ENCODE assay signal across 29 mouse cellular contexts in genomic region chr7:143263966-143264365, GRCm38 (mm10).
DNase-seq lines count a peak whose midpoint lies in the region; ATAC-seq lines count a peak whose summit lies in the region.
"Had no signal": no experiment of that assay in that cellular context is flagged by ENCODE, and none has a peak within 500 bp of the region (broad histone marks: within the 10 kb centered on the region; RNA-seq: fewer than 3 reads in every experiment).

No protein-coding gene starts in this region.

- no peak overlapping the region for H3K4me3 ChIP-seq in heart, embryonic 10.5 days
- no peak overlapping the region for H3K4me3 ChIP-seq in midbrain, embryonic 10.5 days
- H3K4me3 ChIP-seq in midbrain, embryonic 13.5 days (replicated peaks): no peak overlapping the region
- H3K4me3 ChIP-seq in embryonic facial prominence, embryonic 15.5 days (replicated peaks): no peak overlapping the region
- H3K4me3 ChIP-seq: erythroblast, embryonic 14.5 days; hindbrain, embryonic 10.5 days; hindbrain, embryonic 15.5 days; layer of hippocampus, adult 2 months; left cerebral cortex, adult 2 months; liver, embryonic 13.5 days; neural tube, embryonic 12.5 days had no signal

- no peak for ATAC-seq in midbrain, embryonic 13.5 days
- no peak for ATAC-seq in embryonic facial prominence, embryonic 15.5 days (ENCODE audit: insufficient number of reproducible peaks, low FRiP score, low TSS enrichment, low read depth)
- no peak for ATAC-seq in megakaryocyte-erythroid progenitor cell, adult 5-6 weeks (replicated peaks; ENCODE audit: low FRiP score, low TSS enrichment, poor library complexity, severe bottlenecking)
- ATAC-seq in CD4-positive, CD25-positive, alpha-beta regulatory T cell, adult 4 months: no peak
- ATAC-seq: forebrain, postnatal 0 days; inflammation-experienced regulatory T-cells, adult 6 months; midbrain, embryonic 16.5 days had no signal

- no peaks in the 10 kb centered on the region for H3K27me3 ChIP-seq in heart, embryonic 10.5 days (ENCODE audit: insufficient read depth, poor library complexity, severe bottlenecking)
- H3K27me3 ChIP-seq in midbrain, embryonic 10.5 days (ENCODE audit: low read depth, poor library complexity, severe bottlenecking): no peaks in the 10 kb centered on the region
- H3K27me3 ChIP-seq in midbrain, embryonic 13.5 days: no peaks in the 10 kb centered on the region
- H3K27me3 ChIP-seq in embryonic facial prominence, embryonic 15.5 days: no peaks in the 10 kb centered on the region
- H3K27me3 ChIP-seq: hindbrain, embryonic 15.5 days; liver, embryonic 13.5 days; neural tube, embryonic 12.5 days had no signal

- peaks cover 63% of the 10 kb centered on the region for H3K4me1 ChIP-seq in heart, embryonic 10.5 days
- H3K4me1 ChIP-seq in midbrain, embryonic 10.5 days: 0 out of 2 replicates have a peak, but pooled peaks cover 2% of the 10 kb centered on the region
- H3K4me1 ChIP-seq in midbrain, embryonic 13.5 days (replicated peaks): peaks cover 6% of the 10 kb centered on the region; the same call in 1 of the 2 replicates
- peaks cover 67% of the 10 kb centered on the region for H3K4me1 ChIP-seq in embryonic facial prominence, embryonic 15.5 days
- H3K4me1 ChIP-seq: liver, embryonic 13.5 days had no signal

- peak; percentile 71 for DNase-seq in heart, embryonic 10.5 days (ENCODE audit: low spot score)
- no peak for DNase-seq in heart, postnatal 14 days
- DNase-seq in midbrain, embryonic 10.5 days (ENCODE audit: low spot score): peak; percentile 5
- DNase-seq: adrenal gland, adult 8-10 months; cerebellum, adult 8-10 months; cerebellum, postnatal 25 days; forebrain, postnatal 0 days; gastrocnemius, postnatal 10 days; kidney, adult 2 months; kidney, postnatal 36 days; liver, embryonic 13.5 days; lung, adult 2 months; lung, postnatal 10 days; right cerebral cortex, adult 18-20 months; right cerebral cortex, postnatal 4 days; thymus, postnatal 14 days had no signal

- H3K4me2 ChIP-seq in midbrain, embryonic 13.5 days (replicated peaks): no peak overlapping the region
- H3K4me2 ChIP-seq in embryonic facial prominence, embryonic 15.5 days (replicated peaks): no peak overlapping the region
- H3K4me2 ChIP-seq: hindbrain, embryonic 15.5 days; liver, embryonic 13.5 days; neural tube, embryonic 12.5 days had no signal

- peaks cover 17% of the 10 kb centered on the region; the same call in 1 of the 2 replicates for H3K36me3 ChIP-seq in heart, embryonic 10.5 days
- H3K36me3 ChIP-seq in midbrain, embryonic 10.5 days: peaks cover 92% of the 10 kb centered on the region
- H3K36me3 ChIP-seq in midbrain, embryonic 13.5 days: no peaks in the 10 kb centered on the region
- no peaks in the 10 kb centered on the region for H3K36me3 ChIP-seq in embryonic facial prominence, embryonic 15.5 days
- H3K36me3 ChIP-seq: hindbrain, embryonic 15.5 days; liver, embryonic 13.5 days; neural tube, embryonic 12.5 days had no signal

- no peaks in the 10 kb centered on the region for H3K9me3 ChIP-seq in heart, embryonic 10.5 days
- H3K9me3 ChIP-seq in midbrain, embryonic 10.5 days (replicated peaks): peaks cover 14% of the 10 kb centered on the region; the same call in 1 of the 2 replicates
- no peaks in the 10 kb centered on the region for H3K9me3 ChIP-seq in midbrain, embryonic 13.5 days
- no peaks in the 10 kb centered on the region for H3K9me3 ChIP-seq in embryonic facial prominence, embryonic 15.5 days (replicated peaks)
- H3K9me3 ChIP-seq: hindbrain, embryonic 10.5 days; hindbrain, embryonic 15.5 days; liver, embryonic 13.5 days; neural tube, embryonic 12.5 days had no signal

- intact Hi-C loops in heart, postnatal 14 days (cut with DNase I): no loop called here

- no peak overlapping the region for H3K9ac ChIP-seq in midbrain, embryonic 13.5 days (replicated peaks)
- H3K9ac ChIP-seq in embryonic facial prominence, embryonic 15.5 days: no peak overlapping the region
- H3K9ac ChIP-seq: forebrain, postnatal 0 days; hindbrain, embryonic 15.5 days; liver, embryonic 13.5 days; neural tube, embryonic 12.5 days had no signal

- WGBS in heart, embryonic 10.5 days: 83% methylated on average over 4 of the region's 4 CpGs
- 90% methylated on average over 4 of the region's 4 CpGs for WGBS in midbrain, embryonic 10.5 days
- 88% methylated on average over 4 of the region's 4 CpGs for WGBS in midbrain, embryonic 13.5 days
- WGBS in embryonic facial prominence, embryonic 15.5 days: 51% methylated on average over 4 of the region's 4 CpGs

- H3K27ac ChIP-seq in heart, embryonic 10.5 days: no peak overlapping the region
- H3K27ac ChIP-seq in midbrain, embryonic 10.5 days (replicated peaks): no peak overlapping the region
- no peak overlapping the region for H3K27ac ChIP-seq in midbrain, embryonic 13.5 days
- H3K27ac ChIP-seq in embryonic facial prominence, embryonic 15.5 days (replicated peaks): peak overlapping the region; percentile 68
- H3K27ac ChIP-seq: hindbrain, embryonic 10.5 days; hindbrain, embryonic 15.5 days; layer of hippocampus, adult 2 months; left cerebral cortex, adult 2 months; liver, embryonic 13.5 days; macrophage; neural tube, embryonic 12.5 days had no signal

Comparison
In these comparisons a context has a peak if more than half of its experiments do, and no peak if none do; other contexts are left out.
1. DNase-seq: peak in heart, embryonic 10.5 days (single experiment) and midbrain, embryonic 10.5 days (single experiment); none in heart, postnatal 14 days (0 of 2).